Mouse (Mus musculus): ENCODE measurements around the gene Mtmr14.

DNA sequence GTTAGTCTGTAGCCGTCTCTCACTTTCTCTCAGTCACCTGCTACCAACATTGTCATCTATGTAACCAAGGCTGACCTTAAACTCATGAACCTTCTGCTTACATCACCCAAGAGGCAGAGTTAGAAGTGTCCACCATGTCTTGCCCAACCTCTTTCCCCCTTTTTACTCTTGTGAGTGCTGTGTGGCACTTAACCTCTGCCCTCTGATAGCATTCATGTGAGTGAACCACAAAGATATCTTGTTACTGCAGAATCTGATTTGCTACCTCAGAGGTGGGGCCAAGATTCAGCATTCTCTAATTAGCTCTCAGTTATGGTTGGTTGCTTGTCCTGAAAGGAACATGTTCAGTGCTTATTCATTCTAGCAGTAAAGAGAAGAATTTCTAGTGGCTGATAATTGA, 5.1 kb downstream of the Mtmr14 start:
- TF ChIP-seq CTCF (IDR thresholded peaks at IDR 0.05; ENCODE audit: control insufficient read depth, insufficient read depth, insufficient read length) (no peak), MAX (IDR thresholded peaks at IDR 0.05) (no peak), FOSL1 (IDR thresholded peaks at IDR 0.05; ENCODE audit: insufficient read depth, low read length, poor library complexity, severe bottlenecking) (no peak), MYOD1 (IDR thresholded peaks at IDR 0.05; ENCODE audit: control insufficient read depth, insufficient read length, low read depth) (no peak), USF1 (IDR thresholded peaks at IDR 0.05; ENCODE audit: low read depth) (no peak), MYOG (IDR thresholded peaks at IDR 0.05; ENCODE audit: control insufficient read depth, extremely low read depth, insufficient read length) (no peak), CEBPB (IDR thresholded peaks at IDR 0.05; ENCODE audit: low read depth) (no peak)

All from C2C12 (cell line).